Comparison of ENCODE assay signal across 14 mouse cellular contexts in the genomic region with DNA sequence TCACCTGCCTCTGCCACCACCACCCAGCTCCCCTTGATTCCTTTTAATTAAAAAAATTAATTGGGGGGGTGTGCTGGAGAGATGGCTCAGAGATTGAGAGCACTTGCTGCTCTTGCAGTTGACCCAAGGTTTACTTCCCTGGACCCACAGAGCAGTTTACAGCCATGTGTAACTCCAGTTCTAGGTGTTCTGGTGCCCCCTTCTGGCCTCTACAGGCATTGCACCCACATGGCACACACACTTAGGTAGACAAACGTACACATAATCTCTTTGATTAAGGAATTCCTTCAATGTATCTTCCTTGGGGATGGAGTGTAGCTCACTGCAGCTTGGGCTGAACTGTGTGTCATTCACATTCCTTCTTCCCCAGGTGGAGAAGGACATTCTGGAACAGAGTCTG. TPM values are rescaled to one million over a fixed set of nuclear protein-coding genes. Genes with fewer than 3 reads are reported as not detected.
DNase-seq lines count a peak whose midpoint lies in the region; ATAC-seq and TF ChIP-seq lines count a peak whose summit lies in the region.
"Had no signal": no experiment of that assay in that cellular context is flagged by ENCODE, and none has a peak within 500 bp of the region (broad histone marks: within the 10 kb centered on the region; RNA-seq: fewer than 3 reads in every experiment).

No protein-coding gene starts in this region.

- no peak for ATAC-seq in CD4-positive, CD25-positive, alpha-beta regulatory T cell, adult 4 months
- no peak for ATAC-seq in activated CD4-positive, CD25-positive, alpha-beta regulatory T cell, adult 4 months

- no peaks in the 10 kb centered on the region for H3K9me3 ChIP-seq in E14TG2a.4 (ENCODE audit: low read length)
- H3K9me3 ChIP-seq: hindbrain, embryonic 15.5 days had no signal

- H3K4me1 ChIP-seq in E14TG2a.4 (replicated peaks; ENCODE audit: low read depth, low read length), result no peaks in the 10 kb centered on the region; the same call in 1 of the 2 replicates
- H3K4me1 ChIP-seq: hindbrain, embryonic 15.5 days had no signal

- H3K27ac ChIP-seq in layer of hippocampus, adult 2 months, result no peak overlapping the region
- H3K27ac ChIP-seq: hindbrain, embryonic 15.5 days had no signal

- H3K36me3 ChIP-seq in E14TG2a.4 (ENCODE audit: insufficient read depth, low read length), result no peaks in the 10 kb centered on the region
- H3K36me3 ChIP-seq: hindbrain, embryonic 15.5 days had no signal

- no peak for DNase-seq in layer of hippocampus, adult 2 months (ENCODE audit: low spot score in 2 of 2)
- no peak for DNase-seq in layer of hippocampus, postnatal 14 days (ENCODE audit: low spot score in 2 of 2)
- DNase-seq in 416B (ENCODE audit: low read depth), result peak; percentile 25
- peak; percentile 17 for DNase-seq in c-Kit-positive CD71-positive TER-119-positive erythroid progenitor cells, embryonic 14.5 days (ENCODE audit: low spot score)
- DNase-seq: cerebellum, adult 9-11 months; embryo, embryonic 11 days; gastrocnemius, postnatal 36 days; kidney, postnatal 10 days; layer of hippocampus, adult 9-11 months had no signal

- H3K4me3 ChIP-seq in layer of hippocampus, adult 2 months, result no peak overlapping the region
- H3K4me3 ChIP-seq in E14TG2a.4 (replicated peaks; ENCODE audit: low read length), result no peak overlapping the region
- H3K4me3 ChIP-seq: erythroblast, embryonic 14.5 days; hindbrain, embryonic 15.5 days had no signal

- peak; percentile 49 for TF ChIP-seq CTCF in layer of hippocampus, adult 2 months (conservative IDR thresholded peaks at IDR 0.05)
- TF ChIP-seq CTCF in E14TG2a.4 (conservative IDR thresholded peaks at IDR 0.05; ENCODE audit: low read length), result peak; percentile 90

- H3K27me3 ChIP-seq in E14TG2a.4 (ENCODE audit: insufficient read depth, low read length), result peaks cover 26% of the 10 kb centered on the region
- H3K27me3 ChIP-seq: hindbrain, embryonic 15.5 days had no signal

RNA-seq across cellular contexts. Expression of a gene that starts 17.5 kb away (rescaled TPM):
- total RNA-seq in layer of hippocampus, adult 2 months (2021), result 1 to 10 TPM in 1 of 2 experiments, under 1 TPM in 1; 0.77 to 1.0 TPM
- total RNA-seq in layer of hippocampus, postnatal 14 days (2021), result under 1 TPM; 0.25 to 0.45 TPM
- polyA plus RNA-seq in CD4-positive, CD25-positive, alpha-beta regulatory T cell, adult 4 months (2017; shearing (Covaris generic)), result not detected
- polyA plus RNA-seq in activated CD4-positive, CD25-positive, alpha-beta regulatory T cell, adult 4 months (2017; shearing (Covaris generic)), result under 1 TPM in 1 of 2 experiments, not detected in 1; 0.25 TPM

RNA-seq across cellular contexts. Expression of a gene that starts 25.2 kb away (rescaled TPM):
- total RNA-seq in layer of hippocampus, adult 2 months (2021), result 10 to 100 TPM; 90.8 to 92.2 TPM
- 10 to 100 TPM; 90.1 to 91.0 TPM for total RNA-seq in layer of hippocampus, postnatal 14 days (2021)
- polyA plus RNA-seq in CD4-positive, CD25-positive, alpha-beta regulatory T cell, adult 4 months (2017; shearing (Covaris generic)), result 100 to 1,000 TPM; 175 to 208 TPM
- 100 to 1,000 TPM; 170 to 190 TPM for polyA plus RNA-seq in activated CD4-positive, CD25-positive, alpha-beta regulatory T cell, adult 4 months (2017; shearing (Covaris generic))

RNA-seq across cellular contexts. Expression of a gene that starts 30.3 kb away (rescaled TPM):
- 1 to 10 TPM; 5.0 to 6.3 TPM for total RNA-seq in layer of hippocampus, adult 2 months (2021)
- total RNA-seq in layer of hippocampus, postnatal 14 days (2021), result 1 to 10 TPM; 4.3 to 4.8 TPM
- 10 to 100 TPM in 1 of 2 experiments, 1 to 10 TPM in 1; 7.4 to 19.9 TPM for polyA plus RNA-seq in CD4-positive, CD25-positive, alpha-beta regulatory T cell, adult 4 months (2017; shearing (Covaris generic))
- 10 to 100 TPM in 1 of 2 experiments, 1 to 10 TPM in 1; 7.4 to 13.7 TPM for polyA plus RNA-seq in activated CD4-positive, CD25-positive, alpha-beta regulatory T cell, adult 4 months (2017; shearing (Covaris generic))

RNA-seq across cellular contexts. Expression of a gene that starts 30.3 kb away (rescaled TPM):
- 1 to 10 TPM; 4.9 to 6.7 TPM for total RNA-seq in layer of hippocampus, adult 2 months (2021)
- total RNA-seq in layer of hippocampus, postnatal 14 days (2021), result 1 to 10 TPM; 4.3 to 6.0 TPM
- polyA plus RNA-seq in CD4-positive, CD25-positive, alpha-beta regulatory T cell, adult 4 months (2017; shearing (Covaris generic)), result 10 to 100 TPM in 1 of 2 experiments, 1 to 10 TPM in 1; 8.0 to 16.2 TPM
- 10 to 100 TPM in 1 of 2 experiments, 1 to 10 TPM in 1; 8.5 to 17.3 TPM for polyA plus RNA-seq in activated CD4-positive, CD25-positive, alpha-beta regulatory T cell, adult 4 months (2017; shearing (Covaris generic))
- polyA plus RNA-seq: erythroblast, embryonic 14.5 days had no signal

RNA-seq across cellular contexts. Expression of a gene that starts 57.4 kb away (rescaled TPM):
- 100 to 1,000 TPM; 323 to 324 TPM for total RNA-seq in layer of hippocampus, adult 2 months (2021)
- total RNA-seq in layer of hippocampus, postnatal 14 days (2021), result 100 to 1,000 TPM; 178 to 184 TPM
- 10 to 100 TPM; 11.5 to 27.8 TPM for polyA plus RNA-seq in CD4-positive, CD25-positive, alpha-beta regulatory T cell, adult 4 months (2017; shearing (Covaris generic))
- 10 to 100 TPM in 1 of 2 experiments, 1 to 10 TPM in 1; 5.9 to 11.6 TPM for polyA plus RNA-seq in activated CD4-positive, CD25-positive, alpha-beta regulatory T cell, adult 4 months (2017; shearing (Covaris generic))

Comparison
In these comparisons a context has a peak if more than half of its experiments do, and no peak if none do; other contexts are left out.
1. DNase-seq: peak in 416B (single experiment) and c-Kit-positive CD71-positive TER-119-positive erythroid progenitor cells, embryonic 14.5 days (single experiment); none in layer of hippocampus, adult 2 months (0 of 2) and layer of hippocampus, postnatal 14 days (0 of 2).